Mouse (Mus musculus): ENCODE results near the gene Itgad. TPM values are rescaled to one million over a fixed set of nuclear protein-coding genes. Genes with fewer than 3 reads are reported as not detected.

Gene Itgad
- polyA plus RNA-seq, 1 experiment: not detected

- H3K27ac ChIP-seq (ENCODE audit: insufficient read depth, low read length): no peak overlapping the region
- no peaks in the 10 kb centered on the region for H3K36me3 ChIP-seq (ENCODE audit: control insufficient read depth, insufficient read depth, low read length, poor library complexity, severe bottlenecking)
- H3K27me3 ChIP-seq (ENCODE audit: control insufficient read depth, insufficient read depth, low read length, poor library complexity, severe bottlenecking): no peaks in the 10 kb centered on the region
- no peak overlapping the region for H3K4me3 ChIP-seq (ENCODE audit: low read depth, low read length)
- no peak overlapping the region for H3K9ac ChIP-seq (ENCODE audit: low read depth, poor library complexity, severe bottlenecking)
- no peaks in the 10 kb centered on the region for H3K4me1 ChIP-seq (ENCODE audit: control insufficient read depth, insufficient read depth, low read length)
- TF ChIP-seq CTCF (IDR thresholded peaks at IDR 0.05; ENCODE audit: low read depth, low read length): no peak
- no peak for TF ChIP-seq POLR2A (IDR thresholded peaks at IDR 0.05; ENCODE audit: insufficient read depth, low read length)
- no peak for TF ChIP-seq EP300 (IDR thresholded peaks at IDR 0.05; ENCODE audit: insufficient read depth, low read depth, low read length)
- H3K9me3 ChIP-seq (replicated peaks; ENCODE audit: control insufficient read depth, insufficient read depth, low read length, poor library complexity, severe bottlenecking): no peaks in the 10 kb centered on the region
These were observed 38.8 kb upstream of the Itgad start for GRCm38 (mm10) chr7:128115211-128115958.

DNA sequence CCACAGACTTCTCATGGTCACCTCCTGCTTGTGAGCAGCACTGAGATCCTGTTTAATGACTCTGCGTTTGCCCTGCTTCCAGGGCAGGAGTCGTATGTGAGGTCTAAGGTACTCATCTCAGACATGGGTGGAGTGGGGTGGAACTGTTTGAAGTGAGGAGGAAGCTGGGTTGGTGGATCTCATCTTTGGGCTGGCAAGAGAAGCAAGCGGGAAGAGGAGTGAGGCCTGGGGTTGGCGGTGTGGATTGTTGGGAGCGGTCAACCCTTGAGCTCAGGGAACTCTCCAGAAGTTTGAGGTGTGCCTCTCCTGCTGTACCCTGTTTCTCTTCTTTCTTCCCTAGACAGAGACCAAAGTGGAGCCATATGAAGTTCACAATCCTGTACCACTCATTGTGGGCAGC lies 37.8 kb upstream of the Itgad start:
- H3K9me3 ChIP-seq (replicated peaks; ENCODE audit: control insufficient read depth, insufficient read depth, low read length, poor library complexity, severe bottlenecking): no peaks in the 10 kb centered on the region
- H3K4me3 ChIP-seq (ENCODE audit: low read depth, low read length): no peak overlapping the region
- no peaks in the 10 kb centered on the region for H3K27me3 ChIP-seq (ENCODE audit: control insufficient read depth, insufficient read depth, low read length, poor library complexity, severe bottlenecking)
- no peaks in the 10 kb centered on the region for H3K4me1 ChIP-seq (ENCODE audit: control insufficient read depth, insufficient read depth, low read length)
- H3K9ac ChIP-seq (ENCODE audit: low read depth, poor library complexity, severe bottlenecking): no peak overlapping the region
- no peak overlapping the region for H3K27ac ChIP-seq (ENCODE audit: insufficient read depth, low read length)
- no peaks in the 10 kb centered on the region for H3K36me3 ChIP-seq (ENCODE audit: control insufficient read depth, insufficient read depth, low read length, poor library complexity, severe bottlenecking)
- TF ChIP-seq CTCF (IDR thresholded peaks at IDR 0.05; ENCODE audit: low read depth, low read length) (no peak), POLR2A (IDR thresholded peaks at IDR 0.05; ENCODE audit: insufficient read depth, low read length) (no peak), EP300 (IDR thresholded peaks at IDR 0.05; ENCODE audit: insufficient read depth, low read depth, low read length) (no peak)

DNA sequence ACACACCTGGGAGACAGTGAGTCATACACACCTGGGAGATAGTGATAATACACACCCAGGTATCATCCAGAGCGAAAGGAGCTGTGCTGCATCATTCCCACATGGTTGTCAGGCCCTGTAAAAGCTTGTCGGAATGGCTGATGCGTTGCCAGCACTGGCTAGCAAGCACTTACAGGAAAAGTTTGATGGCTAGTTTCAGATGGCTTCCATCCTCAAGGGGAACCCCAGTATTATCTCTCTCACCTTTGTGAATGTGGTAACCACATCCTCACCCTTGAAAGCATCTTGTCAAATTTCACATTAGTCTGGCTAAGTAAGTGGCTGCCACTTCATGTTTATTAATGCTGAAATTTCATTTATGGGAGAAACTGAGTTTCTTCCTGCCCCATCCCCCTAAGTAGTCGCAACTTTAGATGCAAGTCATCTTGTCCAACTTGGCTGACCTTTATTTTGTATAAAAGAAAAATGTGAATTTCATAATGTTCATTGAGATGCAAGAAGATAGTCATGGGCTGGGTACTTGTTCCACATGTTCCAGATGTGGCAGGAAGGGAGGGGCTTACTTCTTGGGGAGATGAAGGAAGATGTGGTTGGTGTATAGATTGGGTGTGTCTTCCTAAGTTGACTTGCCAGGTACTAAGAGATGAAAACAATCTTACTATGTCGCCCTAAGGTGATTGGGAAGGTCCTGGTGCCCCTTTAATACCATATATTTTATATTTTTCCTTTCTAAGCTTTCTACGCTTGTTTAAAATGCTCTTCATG lies 34.3 kb upstream of the Itgad start:
- Histone ChIP-seq H3K27ac (ENCODE audit: insufficient read depth, low read length) (no peak overlapping the region), H3K9me3 (replicated peaks; ENCODE audit: control insufficient read depth, insufficient read depth, low read length, poor library complexity, severe bottlenecking) (no peaks in the 10 kb centered on the region), H3K4me1 (ENCODE audit: control insufficient read depth, insufficient read depth, low read length) (no peaks in the 10 kb centered on the region), H3K4me3 (ENCODE audit: low read depth, low read length) (no peak overlapping the region), H3K9ac (ENCODE audit: low read depth, poor library complexity, severe bottlenecking) (no peak overlapping the region), H3K27me3 (ENCODE audit: control insufficient read depth, insufficient read depth, low read length, poor library complexity, severe bottlenecking) (no peaks in the 10 kb centered on the region), H3K36me3 (ENCODE audit: control insufficient read depth, insufficient read depth, low read length, poor library complexity, severe bottlenecking) (no peaks in the 10 kb centered on the region)
- TF ChIP-seq CTCF (IDR thresholded peaks at IDR 0.05; ENCODE audit: low read depth, low read length) (no peak), POLR2A (IDR thresholded peaks at IDR 0.05; ENCODE audit: insufficient read depth, low read length) (no peak), EP300 (IDR thresholded peaks at IDR 0.05; ENCODE audit: insufficient read depth, low read depth, low read length) (no peak)

GRCm38 (mm10) chr7:128128741-128129720 lies 25.1 kb upstream of the Itgad start, which contains the start of gene Itgax:
Gene Itgax, plus strand, starts transcription at chr7:128129547.
- Histone ChIP-seq H3K4me3 (ENCODE audit: low read depth, low read length) (no peak within 1 kb of the TSS), H3K9ac (ENCODE audit: low read depth, poor library complexity, severe bottlenecking) (no peak within 1 kb of the TSS), H3K4me1 (ENCODE audit: control insufficient read depth, insufficient read depth, low read length) (no peaks in the 10 kb centered on the region), H3K9me3 (replicated peaks; ENCODE audit: control insufficient read depth, insufficient read depth, low read length, poor library complexity, severe bottlenecking) (no peaks in the 10 kb centered on the region), H3K27ac (ENCODE audit: insufficient read depth, low read length) (no peak within 1 kb of the TSS), H3K36me3 (ENCODE audit: control insufficient read depth, insufficient read depth, low read length, poor library complexity, severe bottlenecking) (no peaks in the 10 kb centered on the region), H3K27me3 (ENCODE audit: control insufficient read depth, insufficient read depth, low read length, poor library complexity, severe bottlenecking) (no peaks in the 10 kb centered on the region)
- no peak for TF ChIP-seq CTCF (IDR thresholded peaks at IDR 0.05; ENCODE audit: low read depth, low read length)
- TF ChIP-seq POLR2A (IDR thresholded peaks at IDR 0.05; ENCODE audit: insufficient read depth, low read length): no peak
- TF ChIP-seq EP300 (IDR thresholded peaks at IDR 0.05; ENCODE audit: insufficient read depth, low read depth, low read length): no peak

DNA sequence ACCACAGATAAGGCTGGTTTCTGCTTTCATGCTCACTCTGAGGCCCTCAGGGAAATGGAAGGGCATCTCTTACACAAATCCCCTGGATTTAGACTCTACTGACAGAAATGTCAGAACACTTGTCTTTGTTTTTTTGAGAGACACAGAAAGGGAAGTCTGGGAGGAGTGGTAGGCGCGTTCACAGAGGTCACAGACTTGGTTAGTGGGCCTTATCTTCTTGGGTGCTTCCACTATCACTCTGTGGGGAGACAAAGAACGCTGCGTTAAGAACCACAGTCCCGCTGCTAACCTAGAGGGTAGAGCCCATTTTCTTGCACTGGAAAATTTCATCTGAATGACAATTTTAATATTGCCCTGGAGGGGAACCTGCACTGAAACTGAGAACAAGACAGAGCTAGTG lies 22.0 kb upstream of the Itgad start:
- H3K27ac ChIP-seq (ENCODE audit: insufficient read depth, low read length): no peak overlapping the region
- H3K27me3 ChIP-seq (ENCODE audit: control insufficient read depth, insufficient read depth, low read length, poor library complexity, severe bottlenecking): no peaks in the 10 kb centered on the region
- no peaks in the 10 kb centered on the region for H3K36me3 ChIP-seq (ENCODE audit: control insufficient read depth, insufficient read depth, low read length, poor library complexity, severe bottlenecking)
- TF ChIP-seq EP300 (IDR thresholded peaks at IDR 0.05; ENCODE audit: insufficient read depth, low read depth, low read length) (no peak), POLR2A (IDR thresholded peaks at IDR 0.05; ENCODE audit: insufficient read depth, low read length) (no peak), CTCF (IDR thresholded peaks at IDR 0.05; ENCODE audit: low read depth, low read length) (no peak)
- no peaks in the 10 kb centered on the region for H3K4me1 ChIP-seq (ENCODE audit: control insufficient read depth, insufficient read depth, low read length)
- no peak overlapping the region for H3K4me3 ChIP-seq (ENCODE audit: low read depth, low read length)
- no peak overlapping the region for H3K9ac ChIP-seq (ENCODE audit: low read depth, poor library complexity, severe bottlenecking)
- no peaks in the 10 kb centered on the region for H3K9me3 ChIP-seq (replicated peaks; ENCODE audit: control insufficient read depth, insufficient read depth, low read length, poor library complexity, severe bottlenecking)
